Mouse (Mus musculus) B cell, adult (primary cell): ENCODE results near the gene Lyzl4. TPM values are rescaled to one million over a fixed set of nuclear protein-coding genes. Genes with fewer than 3 reads are reported as not detected.

Experiments used
- total RNA-seq: library from RNA; stranded (reverse); gene quantifications from 4 replicates; pipeline ENCODE4 v1.2.4, GENCODE M21; 2023; ENCODE audit not compliant: inconsistent age

Lyzl4 gene
- not detected in 4 replicates for total RNA-seq

GRCm38 (mm10) chr9:121642001-121642400, at the start of gene Lyzl4:
Gene Lyzl4 (minus strand): TSS chr9:121642096.

GRCm38 (mm10) chr9:121642401-121643181, 695 bp upstream of the Lyzl4 start, which contains the start of gene Vipr1:
Gene Vipr1 (plus strand): TSS chr9:121642716.

Other genes with a start within 250 kb of the Lyzl4 start
- gene Cck, start 146.4 kb downstream of the Lyzl4 start, total RNA-seq: not detected in 4 replicates
- 0.19 to 0.99 TPM (median 0.47 TPM) in 4 replicates for gene Vipr1, start 620 bp upstream of the Lyzl4 start, total RNA-seq
- 15.5 to 24.1 TPM (median 20.9 TPM) in 4 replicates for gene Sec22c, start 63.4 kb upstream of the Lyzl4 start, total RNA-seq
- gene Ss18l2, start 68.2 kb upstream of the Lyzl4 start, total RNA-seq: 19.6 to 31.8 TPM (median 23.5 TPM) in 4 replicates
- 243 to 289 TPM (median 264 TPM) in 4 replicates for gene Nktr, start 77.1 kb upstream of the Lyzl4 start, total RNA-seq
- gene Zfp651, start 117.2 kb upstream of the Lyzl4 start, total RNA-seq: 0.26 to 0.66 TPM (median 0.51 TPM) in 4 replicates
- not detected in 4 replicates for gene Klhl40, start 135.5 kb upstream of the Lyzl4 start, total RNA-seq
- not detected in 4 replicates for gene Hhatl, start 150.4 kb upstream of the Lyzl4 start, total RNA-seq
- gene Ccdc13, start 197.4 kb upstream of the Lyzl4 start, total RNA-seq: not detected in 4 replicates
- gene Higd1a, start 216.3 kb upstream of the Lyzl4 start, total RNA-seq: 21.9 to 34.2 TPM (median 29.2 TPM) in 4 replicates